Mouse (Mus musculus) lung, embryonic 14.5 days (tissue): ENCODE measurements around the gene Top2b. TPM values are rescaled to one million over a fixed set of nuclear protein-coding genes. Genes with fewer than 3 reads are reported as not detected.

ENCODE experiments used
- ATAC-seq: fragments of 200-750 bp; cut with Nextera tagmentation; 2 replicates; pipeline ENCODE4 v1.8.0; 2017; ENCODE audit warnings: mild to moderate bottlenecking, moderate TSS enrichment, moderate library complexity; ENCODE audit not compliant: insufficient read depth
- DNase-seq: peaks from one replicate; pipeline ENCODE4 v3.0.0-alpha.2; 2015
- H3K27ac ChIP-seq: fragments of 300-500 bp; sonication (generic); 2 replicates; pipeline ENCODE4 v1.5.1; 2014; ENCODE audit warnings: low read depth, mild to moderate bottlenecking, moderate library complexity
- H3K27me3 ChIP-seq: fragments of 300-500 bp; sonication (generic); 2 replicates; pipeline ENCODE4 v1.6.1; 2014; ENCODE audit warnings: low read length, control low read depth; ENCODE audit not compliant: insufficient read depth
- H3K36me3 ChIP-seq: fragments of 300-500 bp; sonication (generic); 2 replicates; pipeline ENCODE4 v1.6.1; 2014; ENCODE audit warnings: control low read depth; ENCODE audit not compliant: insufficient read depth
- H3K4me1 ChIP-seq: fragments of 300-500 bp; sonication (generic); 2 replicates; pipeline ENCODE4 v1.6.1; 2014; ENCODE audit warnings: antibody characterized with exemption, control low read depth; ENCODE audit not compliant: insufficient read depth
- H3K4me2 ChIP-seq: fragments of 300-500 bp; sonication (generic); 2 replicates; pipeline ENCODE4 v1.6.1; 2014; ENCODE audit warnings: mild to moderate bottlenecking
- H3K4me3 ChIP-seq: fragments of 300-500 bp; sonication (generic); 2 replicates; pipeline ENCODE4 v1.5.1; 2014; ENCODE audit warnings: low read depth, low read length
- H3K9ac ChIP-seq: fragments of 300-500 bp; sonication (generic); 2 replicates; pipeline ENCODE4 v1.6.1; 2014
- H3K9me3 ChIP-seq: fragments of 300-500 bp; sonication (generic); 2 replicates; pipeline ENCODE4 v1.6.1; 2016; ENCODE audit warnings: low read depth, low read length, control low read depth
- CTCF ChIP-seq: IDR thresholded peaks from 2 replicates; pipeline ENCODE4 v1.5.1; 2016; ENCODE audit warnings: antibody characterized with exemption, low read depth
- WGBS: fragments of 180-500 bp; shearing (Covaris S2); extraction: QIAGEN DNeasy Blood & Tissue Kit; methylation state at CpG from one replicate; pipeline ENCODE4 v1.1.7; 2014; 5-methylcytosine and 5-hydroxymethylcytosine counted together
- polyA plus RNA-seq: library from polyadenylated mRNA; unstranded; fragments of >200 nt; fragmentation: Nextera tagmentation; extraction: Ambion mirVana; gene quantifications from 2 replicates; pipeline ENCODE4 v1.2.1, GENCODE M21; 2014

The Top2b gene
- polyA plus RNA-seq, 1 experiment from 2014 or later = 101 TPM

- peak overlapping the region; percentile 87 for H3K4me3 ChIP-seq
- no peaks in the 10 kb centered on the region for H3K36me3 ChIP-seq
- WGBS = 3% methylated on average over 16 of the region's 16 CpGs
- peak overlapping the region; percentile 95 for H3K9ac ChIP-seq
- no peak for TF ChIP-seq CTCF
- peak overlapping the region; percentile 81 for H3K4me2 ChIP-seq
- H3K4me1 ChIP-seq = peaks cover 4% of the 10 kb centered on the region; the same call in 1 of the 2 replicates
- no peaks in the 10 kb centered on the region for H3K27me3 ChIP-seq
- no peaks in the 10 kb centered on the region for H3K9me3 ChIP-seq
- H3K27ac ChIP-seq = peak overlapping the region; percentile 98
- ATAC-seq (peak; percentile 2; the same call in 1 of the 2 replicates), DNase-seq (peak; percentile 12)
These were observed 1.4 kb downstream of the Top2b start for GRCm38 (mm10) chr14:16366174-16366889.

- peaks cover 4% of the 10 kb centered on the region; the same call in 1 of the 2 replicates for H3K4me1 ChIP-seq
- H3K9ac ChIP-seq = peak overlapping the region; percentile 95
- no peak overlapping the region for H3K27ac ChIP-seq
- ATAC-seq = no peak
- peak overlapping the region; percentile 87 for H3K4me3 ChIP-seq
- H3K27me3 ChIP-seq = no peaks in the 10 kb centered on the region
- H3K4me2 ChIP-seq = peak overlapping the region; percentile 81
- H3K36me3 ChIP-seq = no peaks in the 10 kb centered on the region
- DNase-seq = peak; percentile 8
- WGBS = 20% methylated on average over 2 of the region's 2 CpGs
- TF ChIP-seq CTCF = no peak
- no peaks in the 10 kb centered on the region for H3K9me3 ChIP-seq
These were observed 2.0 kb downstream of the Top2b start for GRCm38 (mm10) chr14:16366986-16367385.

GRCm38 (mm10) chr14:16372761-16373160 lies 7.8 kb downstream of the Top2b start:
- H3K4me1 ChIP-seq = no peaks in the 10 kb centered on the region; the same call in 1 of the 2 replicates
- no peak for TF ChIP-seq CTCF
- H3K27me3 ChIP-seq = no peaks in the 10 kb centered on the region
- DNase-seq = no peak
- ATAC-seq = no peak
- no peaks in the 10 kb centered on the region for H3K36me3 ChIP-seq
- no peak overlapping the region for H3K4me3 ChIP-seq
- no peak overlapping the region for H3K27ac ChIP-seq
- H3K9me3 ChIP-seq = no peaks in the 10 kb centered on the region
- H3K9ac ChIP-seq = no peak overlapping the region
- no peak overlapping the region for H3K4me2 ChIP-seq

- Histone ChIP-seq H3K9me3 (no peaks in the 10 kb centered on the region), H3K4me1 (no peaks in the 10 kb centered on the region), H3K4me3 (no peak overlapping the region), H3K36me3 (no peaks in the 10 kb centered on the region), H3K27ac (no peak overlapping the region), H3K9ac (no peak overlapping the region), H3K27me3 (no peaks in the 10 kb centered on the region), H3K4me2 (no peak overlapping the region)
- no peak for TF ChIP-seq CTCF
- DNase-seq = no peak
- no peak for ATAC-seq
These were observed 8.2 kb downstream of the Top2b start for GRCm38 (mm10) chr14:16373190-16373589.

- TF ChIP-seq CTCF = peak; percentile 87
- Histone ChIP-seq H3K27me3 (no peaks in the 10 kb centered on the region), H3K4me3 (no peak overlapping the region), H3K9ac (no peak overlapping the region; the same call in 1 of the 2 replicates), H3K36me3 (peaks cover 3% of the 10 kb centered on the region; the same call in 1 of the 2 replicates), H3K4me2 (no peak overlapping the region), H3K9me3 (no peaks in the 10 kb centered on the region), H3K4me1 (no peaks in the 10 kb centered on the region), H3K27ac (0 out of 2 replicates have a peak overlapping the region, but pooled peaks have one; percentile 36)
- DNase-seq (peak; percentile 89), ATAC-seq (peak; percentile 94)
- WGBS = 16% methylated on average over 2 of the region's 2 CpGs
These were observed 15.1 kb downstream of the Top2b start for GRCm38 (mm10) chr14:16379917-16380570.

GRCm38 (mm10) chr14:16384783-16385182 lies 19.8 kb downstream of the Top2b start:
- no peak for TF ChIP-seq CTCF
- ATAC-seq (no peak), DNase-seq (no peak)
- Histone ChIP-seq H3K4me3 (no peak overlapping the region), H3K36me3 (peaks cover 18% of the 10 kb centered on the region), H3K9ac (no peak overlapping the region), H3K9me3 (no peaks in the 10 kb centered on the region), H3K27me3 (no peaks in the 10 kb centered on the region), H3K4me1 (no peaks in the 10 kb centered on the region), H3K4me2 (no peak overlapping the region), H3K27ac (no peak overlapping the region)
- 40% methylated on average over 1 of the region's 1 CpGs for WGBS

- Histone ChIP-seq H3K27me3 (no peaks in the 10 kb centered on the region), H3K4me2 (no peak overlapping the region), H3K4me3 (no peak overlapping the region), H3K9me3 (no peaks in the 10 kb centered on the region), H3K27ac (no peak overlapping the region), H3K9ac (no peak overlapping the region), H3K4me1 (no peaks in the 10 kb centered on the region), H3K36me3 (peaks cover 42% of the 10 kb centered on the region)
- DNase-seq (no peak), ATAC-seq (no peak)
- 86% methylated on average over 4 of the region's 4 CpGs for WGBS
- TF ChIP-seq CTCF = no peak
These were observed 40.2 kb downstream of the Top2b start for GRCm38 (mm10) chr14:16405187-16405586.
